Comparison of ENCODE assay signal across 22 mouse cellular contexts in genomic region chr10:83326648-83327285, GRCm38 (mm10). TPM values are rescaled to one million over a fixed set of nuclear protein-coding genes. Genes with fewer than 3 reads are reported as not detected.
DNase-seq lines count a peak whose midpoint lies in the region; TF ChIP-seq lines count a peak whose summit lies in the region.
"Had no signal": no experiment of that assay in that cellular context is flagged by ENCODE, and none has a peak within 500 bp of the region (broad histone marks: within the 10 kb centered on the region; RNA-seq: fewer than 3 reads in every experiment).

No protein-coding gene starts in this region.

- H3K4me3 ChIP-seq in liver, adult 2 months (ENCODE audit: insufficient read depth, low read depth, low read length), result peak overlapping the region; percentile 48
- H3K4me3 ChIP-seq: embryonic facial prominence, embryonic 12.5 days; embryonic facial prominence, embryonic 15.5 days; gastrocnemius, adult 2 months; hindbrain, embryonic 13.5 days had no signal

- no peak for TF ChIP-seq CTCF in liver, adult 2 months (IDR thresholded peaks at IDR 0.05; ENCODE audit: low read depth, low read length)

- H3K4me1 ChIP-seq in liver, adult 2 months (ENCODE audit: control insufficient read depth, insufficient read depth, low read length), result peaks cover 33% of the 10 kb centered on the region
- H3K4me1 ChIP-seq: hindbrain, embryonic 13.5 days had no signal

- H3K27me3 ChIP-seq in liver, adult 2 months (ENCODE audit: control insufficient read depth, insufficient read depth, low read length), result no peaks in the 10 kb centered on the region
- H3K27me3 ChIP-seq: embryonic facial prominence, embryonic 12.5 days; embryonic facial prominence, embryonic 15.5 days; hindbrain, embryonic 13.5 days had no signal

- 26% methylated on average over 14 of the region's 14 CpGs for WGBS in liver, adult 2 months

- H3K27ac ChIP-seq in liver, adult 2 months (replicated peaks; ENCODE audit: insufficient read depth, low read depth, low read length), result peak overlapping the region; percentile 78
- H3K27ac ChIP-seq: embryonic facial prominence, embryonic 12.5 days; embryonic facial prominence, embryonic 15.5 days; gastrocnemius, adult 2 months; hindbrain, embryonic 13.5 days; hindbrain, postnatal 0 days had no signal

- peak overlapping the region; percentile 47 for H3K9ac ChIP-seq in liver, adult 2 months (ENCODE audit: low read depth, low read length)
- H3K9ac ChIP-seq: embryonic facial prominence, embryonic 12.5 days; embryonic facial prominence, embryonic 15.5 days; forebrain, postnatal 0 days; hindbrain, embryonic 13.5 days had no signal

- no peaks in the 10 kb centered on the region for H3K36me3 ChIP-seq in liver, adult 2 months (ENCODE audit: control insufficient read depth, insufficient read depth, low read length)
- H3K36me3 ChIP-seq: embryonic facial prominence, embryonic 12.5 days; embryonic facial prominence, embryonic 15.5 days had no signal

- peak; percentile 14 to 55 for DNase-seq in kidney, adult 8-10 months
- no peak for DNase-seq in kidney, postnatal 14 days
- DNase-seq in liver, adult 2 months (ENCODE audit: extremely low read depth, low read depth, low spot score), result peak; percentile 98
- DNase-seq in liver (no peak), ZHBTc4 (ENCODE audit: low read depth, low spot score) (peak; percentile 56)
- no peak for DNase-seq in adrenal gland, adult (ENCODE audit: inconsistent age in 2 of 2, low spot score in 1 of 2)
- DNase-seq in cerebellum, postnatal 25 days, result no peak
- DNase-seq: adrenal gland, adult 8-10 months; adrenal gland, postnatal 36 days; cerebellum, adult 18-20 months; cerebellum, adult 9-10 months; cerebellum, postnatal 14 days; forebrain, postnatal 0 days; gastrocnemius, adult 2 months; gastrocnemius, postnatal 14 days; heart, adult 11 months had no signal

- no peak for TF ChIP-seq POLR2A in liver, adult 2 months (IDR thresholded peaks at IDR 0.05; ENCODE audit: extremely low read depth, insufficient read depth, low read length)

- H3K79me2 ChIP-seq in liver, adult 2 months (ENCODE audit: control insufficient read depth, insufficient read depth, low read length), result peaks cover 4% of the 10 kb centered on the region; the same call in 1 of the 2 replicates

RNA-seq across cellular contexts. Expression of gene Slc41a2, which starts 10.9 kb away (rescaled TPM):
- total RNA-seq in liver, adult 2 months (2014; rRNA removed), result 7.4 and 9.5 TPM in 2 replicates
- polyA plus RNA-seq in liver, adult 2 months (2012; rRNA removed), result 4.3 and 4.5 TPM in 2 replicates
- total RNA-seq: common myeloid progenitor, adult 5-6 weeks; hematopoietic stem cell, adult 5-6 weeks had no signal

RNA-seq across cellular contexts. Expression of gene D10Wsu102e, which starts 33.3 kb away (rescaled TPM):
- 0.28 and 0.34 TPM in 2 replicates for total RNA-seq in liver, adult 2 months (2014; rRNA removed)
- polyA plus RNA-seq in liver, adult 2 months (2012; rRNA removed), result 0.12 and 0.13 TPM in 2 replicates

Comparison
In these comparisons a context has a peak if more than half of its experiments do, and no peak if none do; other contexts are left out.
1. DNase-seq: peak in kidney, adult 8-10 months (2 of 2), liver, adult 2 months (single experiment) and ZHBTc4 (single experiment); none in kidney, postnatal 14 days (single experiment), liver (single experiment), adrenal gland, adult (0 of 2) and cerebellum, postnatal 25 days (0 of 2).